Mouse (Mus musculus) small intestine, adult 2 months (tissue): ENCODE measurements around the gene Arsa.

Experiments
- CTCF ChIP-seq: fragments of 200-500 bp; IDR thresholded peaks from 2 replicates; pipeline ENCODE4 v1.5.1; 2012; ENCODE audit warnings: low read depth, mild to moderate bottlenecking, control low read depth, inconsistent platforms, low read length, moderate library complexity, mixed read lengths; ENCODE audit not compliant: insufficient replicate concordance, insufficient read length; ENCODE audit errors: extremely low read depth
- POLR2A ChIP-seq: fragments of 200-500 bp; IDR thresholded peaks from 2 replicates; pipeline ENCODE4 v1.6.1; 2012; ENCODE audit warnings: low read depth, mild to moderate bottlenecking, control low read depth, inconsistent platforms, low read length, moderate library complexity

GRCm38 (mm10) chr15:89507751-89508150, 30.5 kb upstream of the Arsa start:
- TF ChIP-seq CTCF = no peak
- no peak for TF ChIP-seq POLR2A
